8 mouse cellular contexts compared by ENCODE assay signal in the genomic region with DNA sequence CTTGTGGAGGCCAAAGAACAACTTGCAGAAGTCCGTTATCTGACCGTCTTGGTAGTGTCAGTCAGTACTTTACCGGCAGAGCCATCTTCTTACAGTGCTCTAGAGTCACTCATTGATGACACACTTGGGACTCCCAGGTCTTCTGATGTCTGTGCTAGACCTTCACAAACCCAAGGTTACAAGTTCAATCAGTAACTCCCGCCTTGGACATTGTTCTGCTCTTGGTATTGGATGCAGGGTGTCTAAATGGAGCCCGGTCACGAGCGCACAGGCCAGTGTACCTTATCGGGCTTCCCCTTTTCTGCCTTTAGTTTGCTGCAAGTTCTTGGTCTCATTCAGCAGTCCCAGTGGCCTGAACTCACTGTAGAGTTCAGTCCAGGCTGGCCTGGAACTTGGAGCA. TPM values are rescaled to one million over a fixed set of nuclear protein-coding genes. Genes with fewer than 3 reads are reported as not detected.
DNase-seq lines count a peak whose midpoint lies in the region; ATAC-seq and TF ChIP-seq lines count a peak whose summit lies in the region.

No protein-coding gene starts in this region.

- WGBS in heart, embryonic 13.5 days = 34% methylated on average over 8 of the region's 8 CpGs
- WGBS in forebrain, postnatal 0 days = 41% methylated on average over 8 of the region's 8 CpGs
- 24% methylated on average over 8 of the region's 8 CpGs for whole genome bisulfite sequencing in small intestine, adult 2 months

- no peak for DNase-seq in heart, postnatal 14 days
- DNase-seq in G1E (ENCODE audit: low spot score) (peak; percentile 42), liver (peak; percentile 64)
- DNase-seq in forebrain, postnatal 0 days = no peak
- no peak for DNase-seq in gastrocnemius, postnatal 25 days
- DNase-seq in layer of hippocampus, adult 11-12 months (ENCODE audit: low spot score) = no peak

- H3K9ac ChIP-seq in heart, embryonic 13.5 days = peak overlapping the region; percentile 77
- peak overlapping the region; percentile 44; the same call in 1 of the 2 replicates for H3K9ac ChIP-seq in forebrain, postnatal 0 days

- no peaks in the 10 kb centered on the region for H3K36me3 ChIP-seq in heart, embryonic 13.5 days
- peaks cover 30% of the 10 kb centered on the region for H3K36me3 ChIP-seq in G1E (replicated peaks)
- H3K36me3 ChIP-seq in forebrain, postnatal 0 days (ENCODE audit: insufficient read depth) = peaks cover 5% of the 10 kb centered on the region; the same call in 1 of the 2 replicates
- H3K36me3 ChIP-seq in small intestine, adult 2 months (ENCODE audit: control insufficient read depth, insufficient read depth, low read length) = 0 out of 2 replicates have a peak, but pooled peaks cover 5% of the 10 kb centered on the region

- peak overlapping the region; percentile 98 for H3K4me2 ChIP-seq in heart, embryonic 13.5 days
- H3K4me2 ChIP-seq in forebrain, postnatal 0 days (ENCODE audit: low read depth) = peak overlapping the region; percentile 74

- H3K4me3 ChIP-seq in heart, embryonic 13.5 days = peak overlapping the region; percentile 80
- peak overlapping the region; percentile 91 for H3K4me3 ChIP-seq in G1E (ENCODE audit: low read depth, low read length)
- H3K4me3 ChIP-seq in forebrain, postnatal 0 days (ENCODE audit: low read depth, low read length) = peak overlapping the region; percentile 87
- H3K4me3 ChIP-seq in small intestine, adult 2 months (ENCODE audit: low read depth, low read length) = peak overlapping the region; percentile 41

- H3K9me3 ChIP-seq in heart, embryonic 13.5 days = no peaks in the 10 kb centered on the region
- H3K9me3 ChIP-seq in G1E (replicated peaks) = no peaks in the 10 kb centered on the region
- no peaks in the 10 kb centered on the region for H3K9me3 ChIP-seq in forebrain, postnatal 0 days (ENCODE audit: low read length)

- TF ChIP-seq POLR2A in small intestine, adult 2 months (IDR thresholded peaks at IDR 0.05; ENCODE audit: low read depth, low read length) = no peak

- no peaks in the 10 kb centered on the region for H3K27me3 ChIP-seq in heart, embryonic 13.5 days (replicated peaks)
- no peaks in the 10 kb centered on the region for H3K27me3 ChIP-seq in G1E (ENCODE audit: insufficient read depth, low read length)
- no peaks in the 10 kb centered on the region for H3K27me3 ChIP-seq in forebrain, postnatal 0 days (ENCODE audit: insufficient read depth, low read length)
- H3K27me3 ChIP-seq in small intestine, adult 2 months (ENCODE audit: control insufficient read depth, insufficient read depth, low read length) = no peaks in the 10 kb centered on the region

- no peak for TF ChIP-seq CTCF in G1E (IDR thresholded peaks at IDR 0.05; ENCODE audit: low read depth, low read length)
- TF ChIP-seq CTCF in forebrain, postnatal 0 days (IDR thresholded peaks at IDR 0.05; ENCODE audit: low read depth) = no peak
- TF ChIP-seq CTCF in small intestine, adult 2 months (IDR thresholded peaks at IDR 0.05; ENCODE audit: extremely low read depth, insufficient read length, insufficient replicate concordance, low read depth, low read length) = no peak

- H3K27ac ChIP-seq in heart, embryonic 13.5 days (replicated peaks) = 0 out of 2 replicates have a peak overlapping the region, but pooled peaks have one; percentile 8
- no peak overlapping the region for H3K27ac ChIP-seq in forebrain, postnatal 0 days (ENCODE audit: low read depth, low read length)
- peak overlapping the region; percentile 76 for H3K27ac ChIP-seq in small intestine, adult 2 months (ENCODE audit: insufficient read depth, low read depth, low read length)

- peaks cover 23% of the 10 kb centered on the region for H3K4me1 ChIP-seq in heart, embryonic 13.5 days
- H3K4me1 ChIP-seq in G1E (ENCODE audit: insufficient read depth, low read depth, low read length) = peaks cover 69% of the 10 kb centered on the region
- peaks cover 7% of the 10 kb centered on the region; the same call in 1 of the 2 replicates for H3K4me1 ChIP-seq in forebrain, postnatal 0 days (ENCODE audit: insufficient read depth)
- H3K4me1 ChIP-seq in small intestine, adult 2 months (ENCODE audit: control insufficient read depth, insufficient read depth, insufficient read length, low read length) = peaks cover 18% of the 10 kb centered on the region

- intact Hi-C loops in heart, postnatal 14 days (cut with DNase I) = no loop called here

- ATAC-seq in heart, embryonic 13.5 days (ENCODE audit: extremely low read depth, insufficient number of reproducible peaks, low FRiP score, low TSS enrichment) = no peak
- no peak for ATAC-seq in G1E (ENCODE audit: extremely low read depth, insufficient number of reproducible peaks, low FRiP score, poor library complexity, severe bottlenecking)
- ATAC-seq in forebrain, postnatal 0 days = peak; percentile 1; the same call in 1 of the 2 replicates

RNA-seq across cellular contexts. Expression of gene Rpia, which starts 0.6 kb away (rescaled TPM):
- polyA plus RNA-seq in heart, embryonic 13.5 days (2015; fragmentation: Nextera tagmentation; extraction: Ambion mirVana) = 1.0 and 1.1 TPM in 2 replicates
- total RNA-seq in heart, postnatal 14 days (2021) = 10 to 100 TPM; 10.4 to 12.0 TPM
- total RNA-seq in G1E (2014; fragmentation: Nextera tagmentation) (28.2 and 41.5 TPM in 2 replicates), G1E (2017) (105 and 128 TPM in 2 replicates)
- polyA plus RNA-seq in G1E (2012) = 18.5 and 25.8 TPM in 2 replicates
- 19.6 and 22.6 TPM in 2 replicates for total RNA-seq in forebrain, postnatal 0 days (2014; rRNA removed)
- 0.73 and 1.2 TPM in 2 replicates for polyA plus RNA-seq in forebrain, postnatal 0 days (2015; fragmentation: Nextera tagmentation; extraction: Ambion mirVana)
- 7.3 and 12.9 TPM in 2 replicates for polyA plus RNA-seq in small intestine, adult 2 months (2012; rRNA removed)
- 10 to 100 TPM; 12.5 to 13.6 TPM for total RNA-seq in gastrocnemius, postnatal 25 days (2021)

RNA-seq across cellular contexts. Expression of gene Eif2ak3, which starts 51.7 kb away (rescaled TPM):
- 5.7 and 6.0 TPM in 2 replicates for polyA plus RNA-seq in heart, embryonic 13.5 days (2015; fragmentation: Nextera tagmentation; extraction: Ambion mirVana)
- 10 to 100 TPM; 11.1 to 11.7 TPM for total RNA-seq in heart, postnatal 14 days (2021)
- total RNA-seq in G1E (2014; fragmentation: Nextera tagmentation) (15.4 and 22.2 TPM in 2 replicates), G1E (2017) (11.7 and 12.0 TPM in 2 replicates)
- polyA plus RNA-seq in G1E (2012) = 1.8 and 1.9 TPM in 2 replicates
- total RNA-seq in forebrain, postnatal 0 days (2014; rRNA removed) = 22.3 and 23.3 TPM in 2 replicates
- polyA plus RNA-seq in forebrain, postnatal 0 days (2015; fragmentation: Nextera tagmentation; extraction: Ambion mirVana) = 6.9 and 8.3 TPM in 2 replicates
- polyA plus RNA-seq in small intestine, adult 2 months (2012; rRNA removed) = 12.5 and 24.5 TPM in 2 replicates
- total RNA-seq in gastrocnemius, postnatal 25 days (2021) = 1 to 10 TPM; 4.9 to 5.9 TPM

Comparison
In these comparisons a context has a peak if more than half of its experiments do, and no peak if none do; other contexts are left out.
1. H3K4me3 ChIP-seq: peak in every context shown above with its lines; median percentile 91 in G1E; 87 in forebrain, postnatal 0 days; 80 in heart, embryonic 13.5 days; 41 in small intestine, adult 2 months.
2. DNase-seq: peak in G1E (single experiment) and liver (single experiment); none in heart, postnatal 14 days (0 of 2), forebrain, postnatal 0 days (single experiment), gastrocnemius, postnatal 25 days (single experiment) and layer of hippocampus, adult 11-12 months (single experiment).